Mouse (Mus musculus) gastrocnemius, adult 8-10 months (tissue): ENCODE results near the gene Ddx6. TPM values are rescaled to one million over a fixed set of nuclear protein-coding genes. Genes with fewer than 3 reads are reported as not detected.
A peak's percentile ranks its signal among the peaks of the same experiment; 100 is the strongest.
"Not testable (repeated sequence)": the region's sequence is repeated elsewhere in the genome, so short reads cannot be mapped to it uniquely, and the experiment has no call there.

Source experiments
- DNase-seq, 2 experiments: peaks; one replicate each; pipeline ENCODE4 v3.0.0; 2022; ENCODE audit warnings: low spot score in 2 of 2
- total RNA-seq, 4 experiments: library from RNA; stranded (reverse); gene quantifications; 2 replicates each; pipeline ENCODE4 v1.2.4; 2022

The Ddx6 gene
- total RNA-seq, 4 experiments from 2014 or later = 71.3 to 85.3 (median 74.4) TPM

DNA sequence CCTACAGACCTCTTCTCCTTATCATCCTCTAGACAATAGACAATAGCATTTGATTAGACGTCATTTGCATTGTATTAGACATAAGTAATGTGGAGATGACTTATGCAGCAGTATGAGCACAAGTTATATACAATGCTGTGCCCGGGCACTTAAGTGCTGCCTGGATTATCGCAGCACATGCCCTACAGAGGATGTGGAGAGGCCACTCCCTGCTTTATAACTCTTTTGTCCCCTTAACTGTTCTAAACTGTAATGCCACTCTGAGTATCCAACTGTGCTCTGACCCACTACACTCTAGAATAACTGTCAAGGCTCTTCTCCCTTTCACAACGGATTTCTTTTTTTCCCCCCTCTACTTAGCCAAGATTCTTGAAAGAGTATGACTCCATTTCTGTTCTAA is 10.8 kb upstream of the Ddx6 start:
- no peak for DNase-seq

GRCm38 (mm10) chr9:44594901-44595536 is 9.7 kb upstream of the Ddx6 start:
- no peak for DNase-seq

DNA sequence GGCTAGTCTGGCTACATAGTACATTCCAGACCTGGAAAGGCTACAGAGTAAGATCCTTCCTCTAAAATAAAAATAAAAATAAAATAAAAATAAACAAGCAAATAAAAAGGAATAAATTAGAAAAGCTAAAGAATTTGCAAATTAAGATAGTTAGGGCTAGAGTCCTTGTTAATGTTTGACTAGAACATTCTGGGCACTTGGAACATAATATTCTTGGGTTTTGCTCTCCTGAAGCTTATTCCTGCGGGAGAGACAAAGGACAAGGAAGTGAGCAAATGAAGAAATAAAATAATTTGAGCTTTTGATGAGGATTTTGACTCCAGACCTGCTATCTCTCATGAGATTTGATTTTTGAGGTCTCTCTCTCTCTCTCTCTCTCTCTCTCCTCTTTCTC is 9.2 kb upstream of the Ddx6 start:
- no peak for DNase-seq

GRCm38 (mm10) chr9:44597742-44598141 is 7.0 kb upstream of the Ddx6 start:
- no peak for DNase-seq

- no peak for DNase-seq
Observed at GRCm38 (mm10) chr9:44598899-44599495, 5.7 kb upstream of the Ddx6 start.

DNA sequence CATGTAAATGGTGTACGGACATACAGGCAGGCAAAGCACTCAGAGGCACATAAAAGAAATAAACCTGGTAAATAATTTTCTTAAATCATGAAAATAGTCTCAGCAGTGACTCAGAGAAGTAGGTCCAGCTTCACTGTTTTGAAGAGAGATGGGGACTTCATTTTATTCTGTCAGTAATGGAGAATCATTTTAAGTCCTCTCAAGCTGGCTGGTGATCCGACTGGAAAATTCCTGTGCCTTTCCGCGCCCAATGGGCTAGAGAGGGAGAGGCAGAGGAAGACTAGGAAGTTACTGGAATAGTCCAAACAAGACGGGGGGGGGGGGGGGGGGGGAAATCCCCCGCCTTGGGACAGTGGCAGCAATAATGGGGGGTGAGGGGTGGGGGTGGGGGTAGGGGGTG is 5.1 kb upstream of the Ddx6 start:
- no peak for DNase-seq

- no peak for DNase-seq
Observed at GRCm38 (mm10) chr9:44600801-44601200, 3.9 kb upstream of the Ddx6 start.

- no peak for DNase-seq
Observed at GRCm38 (mm10) chr9:44602766-44603165, 1.9 kb upstream of the Ddx6 start.

GRCm38 (mm10) chr9:44603454-44604289 is 1.0 kb upstream of the Ddx6 start:
- peak; percentile 16 to 17 for DNase-seq

- DNase-seq = peak; percentile 46 to 70
Observed at GRCm38 (mm10) chr9:44604290-44604778, 358 bp upstream of the Ddx6 start.

GRCm38 (mm10) chr9:44605616-44606165 is 999 bp downstream of the Ddx6 start:
- DNase-seq = no peak

DNA sequence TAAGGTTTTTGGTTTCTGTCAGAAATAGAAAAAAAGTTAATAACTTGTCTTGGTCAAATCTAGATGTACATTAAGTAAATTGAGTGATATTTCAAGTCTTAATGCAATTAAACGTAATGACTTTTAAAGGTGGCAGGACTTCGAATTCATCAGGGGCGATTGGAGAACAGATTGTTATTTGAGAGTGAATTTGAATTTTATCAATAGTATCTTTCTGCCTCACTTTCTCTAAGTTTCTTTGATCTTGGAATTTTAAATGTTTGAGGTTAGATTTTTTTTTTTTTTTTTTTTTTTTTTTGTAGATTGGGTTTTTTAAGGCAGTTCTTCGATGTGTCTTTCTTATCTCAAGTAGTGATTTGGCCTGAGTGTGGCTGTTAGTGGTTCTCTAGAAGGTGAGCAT is 2.0 kb downstream of the Ddx6 start:
- no peak for DNase-seq

DNA sequence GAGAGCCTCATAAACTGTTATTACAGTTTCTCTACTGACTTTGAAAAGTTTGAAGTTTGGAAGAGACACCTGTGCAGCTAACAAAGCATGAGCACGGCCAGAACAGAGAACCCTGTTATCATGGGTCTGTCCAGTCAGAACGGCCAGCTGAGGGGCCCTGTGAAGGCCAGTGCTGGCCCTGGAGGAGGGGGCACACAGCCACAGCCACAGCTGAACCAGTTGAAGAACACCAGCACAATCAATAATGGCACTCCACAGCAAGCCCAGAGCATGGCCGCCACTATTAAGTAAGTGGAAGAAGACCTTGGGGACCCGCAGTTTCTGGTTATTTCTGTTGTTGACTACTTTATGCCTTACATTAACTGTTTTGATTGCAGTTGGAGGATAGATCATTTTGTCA is 2.6 kb downstream of the Ddx6 start:
- no peak for DNase-seq

DNA sequence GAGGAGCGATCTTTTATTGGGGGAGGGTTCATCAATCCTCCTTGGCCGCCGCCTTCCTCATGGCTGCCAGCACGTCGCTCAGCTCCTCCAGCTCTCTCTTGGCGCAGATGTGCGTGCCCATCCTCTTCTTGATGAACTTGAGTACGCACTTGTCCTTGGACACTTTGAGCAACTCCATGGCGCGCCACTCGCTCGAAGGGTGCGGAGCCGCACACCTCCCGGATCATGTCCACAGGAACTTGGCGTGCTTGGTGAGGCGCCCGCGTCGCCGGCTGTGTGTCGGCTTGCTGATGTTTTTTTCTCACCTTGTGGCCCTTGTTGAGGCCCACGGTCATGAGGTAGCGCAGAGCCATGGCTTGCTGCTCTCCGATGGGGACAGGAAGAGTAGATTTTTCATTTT is 5.7 kb downstream of the Ddx6 start:
- DNase-seq = no peak

- DNase-seq = not testable (repeated sequence)
Observed at GRCm38 (mm10) chr9:44613081-44613480, 8.4 kb downstream of the Ddx6 start.

DNA sequence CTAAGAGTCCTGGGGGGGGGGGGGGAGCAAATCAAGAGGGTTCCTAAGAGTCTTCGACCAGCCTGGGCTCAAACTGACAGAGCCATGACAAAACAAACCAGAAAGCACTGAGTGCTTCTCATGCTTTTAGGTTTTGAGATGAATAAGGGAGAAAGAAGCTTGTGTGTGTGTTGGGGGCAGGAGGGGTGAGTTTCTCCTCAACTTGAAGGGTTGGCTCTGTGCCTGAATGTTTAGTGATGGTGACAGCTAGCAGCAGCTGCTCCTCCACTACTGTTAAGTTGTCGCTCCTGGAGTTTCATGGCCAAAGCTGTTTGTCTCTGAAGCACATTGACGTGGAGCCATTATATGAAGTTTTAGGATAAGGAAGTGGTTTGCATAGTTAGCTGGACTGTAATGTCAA is 16.4 kb downstream of the Ddx6 start:
- no peak for DNase-seq

GRCm38 (mm10) chr9:44624390-44624789 is 19.7 kb downstream of the Ddx6 start:
- no peak for DNase-seq

- no peak for DNase-seq
Observed at GRCm38 (mm10) chr9:44626268-44626667, 21.6 kb downstream of the Ddx6 start.

DNA sequence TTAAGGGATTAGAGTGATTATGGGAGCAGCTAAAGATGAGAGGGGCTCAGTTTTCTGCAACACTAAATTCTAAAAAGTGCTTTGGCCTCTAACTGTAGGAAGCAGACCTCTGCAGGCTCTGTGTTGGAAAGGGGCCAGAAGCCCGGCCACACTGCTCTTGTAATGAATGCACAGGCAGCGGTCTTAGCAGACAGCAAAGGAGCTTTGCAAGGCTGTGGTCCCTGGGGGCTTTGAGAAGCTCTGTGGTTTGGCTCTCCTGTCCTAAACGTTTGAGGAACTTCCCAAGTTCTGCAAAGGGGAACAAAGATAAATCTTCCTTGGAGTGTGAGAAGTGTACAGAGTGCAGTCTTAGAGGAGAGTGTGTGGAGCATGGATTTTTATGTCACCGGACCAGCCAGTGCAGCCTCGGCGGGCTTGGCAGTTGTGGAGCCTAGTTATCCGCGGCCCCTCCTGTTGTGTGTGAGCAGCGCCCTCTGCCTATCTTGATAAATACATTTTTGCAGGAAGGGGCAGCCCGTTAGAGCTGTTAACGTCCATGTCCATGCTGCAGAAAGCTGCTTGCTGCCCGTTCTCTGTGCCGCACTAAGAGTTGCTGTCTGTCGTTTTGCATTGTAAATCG is 33.0 kb downstream of the Ddx6 start:
- DNase-seq = peak in 1 of 2 experiments; percentile 38

DNA sequence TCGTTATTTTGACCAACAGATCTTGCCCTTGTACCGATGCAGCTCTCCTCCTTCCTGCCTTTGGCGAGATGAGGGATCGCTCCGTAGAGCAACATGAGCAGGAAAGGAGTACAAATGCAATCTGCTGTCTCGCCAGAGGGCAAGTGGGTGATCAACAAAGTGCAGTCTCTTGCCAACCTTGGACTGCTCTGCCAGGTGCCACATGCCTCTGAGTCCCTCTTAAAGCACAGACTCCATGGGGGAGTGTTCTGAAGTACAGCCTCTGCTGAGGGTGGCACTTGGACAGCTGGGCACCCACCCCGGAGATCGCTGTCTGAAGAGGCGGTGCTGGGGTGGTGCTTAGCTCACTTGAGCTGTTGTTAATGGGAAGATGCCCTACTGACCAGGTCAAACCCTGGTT is 34.0 kb downstream of the Ddx6 start:
- DNase-seq = not testable (repeated sequence)

GRCm38 (mm10) chr9:44640028-44640427 is 35.3 kb downstream of the Ddx6 start:
- DNase-seq = not testable (repeated sequence)
